Mouse (Mus musculus) T-cell, adult 2 months (primary cell): Measurements from ENCODE around the gene Tpr.

ENCODE experiments used
- DNase-seq: peaks from one replicate; pipeline ENCODE4 v3.0.0; 2022; ENCODE audit warnings: low spot score

Gene Tpr

DNA sequence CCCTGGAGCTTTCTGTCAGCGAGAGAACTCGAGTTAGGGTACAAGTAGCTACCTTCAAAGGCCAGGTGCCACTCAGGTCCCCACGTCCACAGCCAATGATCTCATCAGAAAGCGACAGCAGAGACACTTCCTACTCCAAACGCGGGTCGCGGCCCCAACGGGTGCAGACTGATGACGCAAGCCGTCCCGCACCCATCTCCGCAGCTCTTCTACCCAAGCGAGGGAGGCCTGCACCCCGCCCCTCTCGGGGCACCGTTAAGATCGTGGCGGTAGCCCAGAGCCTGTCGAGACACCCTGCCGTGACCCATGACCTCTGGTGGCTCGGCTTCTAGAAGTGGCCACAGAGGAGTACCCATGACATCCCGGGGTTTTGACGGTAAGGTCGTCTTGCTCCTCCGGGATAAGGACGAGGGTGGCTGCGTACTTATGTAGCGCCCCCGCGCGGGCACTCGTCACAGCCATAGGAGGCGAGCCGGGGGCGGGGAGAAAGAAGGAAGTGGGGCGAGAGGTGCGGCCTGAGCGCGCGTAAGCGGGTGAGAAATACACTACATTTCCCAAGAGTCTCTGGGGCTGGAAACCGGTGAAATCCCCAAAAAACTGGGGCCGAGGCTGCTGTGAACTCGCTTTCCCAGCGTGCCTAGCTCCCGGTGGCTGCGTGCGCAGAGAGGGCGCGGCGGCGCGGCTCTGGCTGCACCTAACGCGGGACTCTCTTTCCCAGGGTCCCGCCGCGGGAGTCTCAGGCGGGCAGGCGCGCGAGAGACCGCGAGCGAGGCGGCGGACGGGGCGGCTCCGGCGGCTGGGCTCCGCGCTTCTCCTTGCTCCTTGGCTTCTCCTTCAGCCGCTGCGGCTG is at the start of gene Tpr, which contains the start of gene Odr4:
TSS of gene Tpr (plus strand) at position 201 of the 850 bp plus-strand sequence.
TSS of gene Odr4 (minus strand) at position 443 of the 850 bp plus-strand sequence.
- peak; percentile 99 for DNase-seq

DNA sequence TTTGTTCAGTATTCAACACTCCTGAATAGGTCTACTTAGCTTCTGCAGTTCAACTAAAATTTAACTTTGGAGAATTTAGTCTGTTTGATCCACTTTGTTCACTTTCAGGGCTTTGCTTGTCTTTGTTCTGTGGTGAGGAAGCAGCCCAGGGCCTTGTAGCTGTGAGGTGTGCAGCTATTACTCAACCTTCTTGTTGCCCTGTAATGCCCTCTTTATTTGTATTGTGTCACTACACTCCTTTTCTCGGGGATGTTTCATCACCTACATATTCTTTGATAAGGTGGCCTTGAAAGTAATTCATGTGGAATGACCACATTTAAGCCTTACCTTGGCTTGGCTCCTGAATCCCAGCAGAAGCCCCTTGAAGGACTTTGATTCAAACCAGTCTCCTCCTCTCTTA is 31.8 kb upstream of the Tpr start:
- no peak for DNase-seq

DNA sequence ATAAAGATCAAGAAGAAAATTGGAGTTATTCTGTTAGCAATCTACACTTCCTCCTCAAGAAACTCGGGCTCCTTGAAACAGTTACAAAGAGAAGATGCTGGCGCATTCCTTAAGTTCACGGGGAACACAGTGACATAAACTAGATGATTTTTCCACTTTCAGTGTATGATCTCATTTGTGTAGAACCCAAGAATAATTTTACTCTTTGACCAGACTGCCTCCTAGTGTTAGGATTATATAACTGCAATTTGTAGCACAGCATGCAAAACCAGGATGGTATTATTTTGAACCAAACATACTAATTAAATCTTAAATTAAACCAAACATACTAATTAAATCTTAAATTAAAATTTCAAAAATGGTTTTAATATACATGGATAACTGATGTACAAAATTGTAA is 19.7 kb upstream of the Tpr start:
- no peak for DNase-seq

DNA sequence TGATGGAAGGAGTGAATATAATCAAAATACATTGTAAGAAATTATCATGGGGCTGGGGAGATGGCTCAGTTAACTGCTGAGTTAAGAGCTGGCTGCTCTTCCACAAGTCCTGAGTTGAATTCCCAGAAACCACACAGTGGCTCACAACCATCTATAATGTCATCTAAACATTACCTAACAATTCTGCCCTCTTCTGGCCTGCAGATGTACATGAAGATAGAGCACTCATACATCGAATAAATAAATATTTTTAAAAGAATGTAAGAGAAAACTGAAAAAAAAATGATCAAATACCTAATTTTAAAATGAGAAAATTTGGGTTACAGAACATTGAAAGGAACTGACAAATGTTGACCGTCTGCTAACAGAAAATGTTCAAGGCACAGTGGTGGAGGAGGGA is 18.4 kb upstream of the Tpr start:
- no peak for DNase-seq

DNA sequence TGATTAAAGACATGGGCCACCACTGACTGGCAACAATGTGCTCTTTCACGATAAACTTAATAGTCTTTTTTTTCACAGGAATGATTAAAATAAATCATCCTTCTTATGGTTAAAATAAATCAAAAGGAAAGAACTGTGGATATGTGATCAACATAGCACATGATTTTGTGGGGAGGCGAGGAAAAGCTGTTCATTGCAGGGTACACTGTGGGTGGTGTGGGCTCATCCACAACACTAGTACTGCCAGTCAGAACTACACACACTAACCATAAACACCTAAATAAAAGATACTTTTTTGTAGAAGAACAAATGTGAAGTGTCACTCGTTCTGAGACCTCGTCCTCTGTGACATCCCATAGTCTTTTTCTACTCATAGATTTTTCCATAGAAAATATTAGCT is 8.5 kb upstream of the Tpr start:
- DNase-seq: no peak

DNA sequence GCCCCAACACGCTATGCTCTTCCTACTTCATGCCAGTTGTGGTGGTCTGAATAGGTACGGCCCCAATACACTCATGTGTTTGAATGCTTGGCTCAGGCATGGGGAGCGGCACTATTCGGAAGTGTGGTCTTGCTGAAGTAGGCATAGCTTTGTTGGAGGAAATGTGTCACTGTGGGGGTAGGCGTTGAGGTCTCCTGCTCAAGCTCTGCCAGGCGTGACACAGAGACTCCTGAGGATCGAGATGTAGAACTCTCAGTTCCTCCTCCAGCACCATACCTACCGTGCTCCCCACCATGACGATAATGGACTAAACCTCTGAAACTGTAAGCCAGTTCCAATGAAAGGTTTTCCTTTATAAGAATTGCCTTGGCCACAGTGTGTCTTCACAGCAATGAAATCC is 5.1 kb upstream of the Tpr start:
- DNase-seq: no peak

DNA sequence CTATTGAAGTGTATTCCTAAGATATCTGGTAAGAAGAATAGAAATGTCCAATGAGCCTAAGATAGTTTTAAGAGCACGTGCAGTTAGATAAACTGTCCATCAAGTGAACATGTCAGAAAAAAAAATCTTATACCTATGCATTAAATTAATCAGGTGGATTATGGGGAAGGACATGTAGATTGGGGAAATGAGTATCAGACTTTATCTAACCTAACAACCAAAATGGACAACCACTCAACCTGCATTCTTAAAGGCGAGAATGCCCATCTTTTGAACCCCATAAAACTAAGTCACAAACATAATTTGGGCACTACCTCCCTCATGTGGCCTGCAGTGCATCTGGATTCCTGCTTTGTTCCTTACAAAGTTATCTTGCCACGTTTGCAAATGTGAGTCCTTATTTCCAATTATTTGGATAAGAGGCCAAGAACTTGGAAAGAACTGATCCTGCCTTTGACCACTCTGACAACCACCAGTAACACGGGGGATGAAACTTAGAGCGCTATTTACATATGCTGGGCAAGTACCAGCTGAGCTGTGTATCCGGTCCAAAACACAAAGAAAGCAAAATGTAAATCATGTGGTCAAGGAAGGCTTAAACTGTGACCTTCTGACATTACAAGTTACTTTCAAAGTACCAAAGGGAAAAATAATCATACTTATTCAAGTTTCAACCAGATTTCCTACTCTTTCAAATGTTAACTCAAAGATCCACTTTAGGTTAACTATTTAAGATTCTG is 3.1 kb upstream of the Tpr start:
- no peak for DNase-seq

DNA sequence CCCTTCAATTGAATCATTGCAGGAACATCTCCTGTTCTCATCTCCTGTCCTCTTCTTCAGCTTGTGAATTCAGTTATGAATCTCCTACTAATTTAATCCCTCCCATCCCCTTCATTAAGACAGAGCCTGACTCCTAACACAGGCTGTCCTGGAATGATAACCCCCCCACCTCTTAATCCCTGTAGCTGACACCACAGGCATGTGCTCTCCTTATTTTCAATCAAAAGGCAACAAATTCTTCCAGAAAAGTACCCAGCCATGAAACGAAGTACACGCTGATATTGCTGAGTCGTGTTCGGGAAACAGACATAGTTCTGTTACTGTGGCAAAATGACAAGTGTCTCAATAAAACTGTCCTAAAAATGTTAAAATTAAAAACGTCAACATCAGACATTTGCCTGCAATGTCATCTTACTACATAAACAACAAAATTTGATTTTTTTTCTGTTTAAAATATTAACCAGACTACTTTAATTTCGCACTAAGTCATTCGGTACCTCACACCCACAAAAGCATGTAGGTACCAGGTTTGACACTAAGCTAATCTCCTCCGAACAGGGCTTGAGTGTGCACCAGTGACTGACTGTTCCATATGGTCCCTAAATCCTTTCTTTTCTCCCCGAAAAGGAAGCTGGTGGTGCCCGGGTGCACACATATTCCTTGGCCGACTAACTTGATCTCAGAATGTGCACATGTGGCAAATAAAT is 554 bp upstream of the Tpr start:
- no peak for DNase-seq

DNA sequence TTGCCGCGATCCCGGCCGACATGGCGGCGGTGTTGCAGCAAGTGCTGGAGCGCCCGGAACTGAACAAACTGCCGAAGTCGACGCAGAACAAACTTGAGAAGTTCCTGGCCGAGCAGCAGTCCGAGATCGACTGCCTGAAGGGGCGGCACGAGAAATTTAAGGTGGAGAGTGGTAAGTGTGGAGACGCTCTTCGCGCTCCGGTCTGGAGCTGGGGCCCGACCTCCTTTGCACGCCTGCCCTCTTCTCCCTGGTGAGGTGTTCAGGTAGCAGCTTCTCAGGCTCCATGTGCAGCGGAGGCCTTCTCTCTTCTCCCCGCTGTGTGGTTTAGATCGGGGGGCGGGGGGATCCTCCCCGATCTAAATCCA is 832 bp downstream of the Tpr start:
- no peak for DNase-seq

DNA sequence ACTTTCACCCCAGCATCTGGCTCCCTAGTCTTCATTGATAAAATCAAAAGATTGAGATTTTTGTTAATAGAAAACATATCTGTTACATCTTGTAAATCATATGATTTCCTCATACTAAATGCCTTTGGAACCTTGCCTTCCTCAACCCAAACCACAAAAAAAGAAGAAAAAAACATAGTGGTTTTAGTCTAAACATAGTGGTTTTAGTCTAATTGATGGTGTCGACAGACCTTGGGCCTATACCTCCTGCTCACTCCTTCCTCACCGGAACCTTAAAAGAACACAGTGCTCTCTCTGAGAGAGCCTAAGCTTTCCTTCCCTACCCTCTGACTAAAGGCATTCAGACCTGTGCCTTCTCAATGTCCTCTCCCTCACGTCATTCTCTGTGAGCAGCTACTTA is 3.4 kb downstream of the Tpr start:
- DNase-seq: peak; percentile 25

DNA sequence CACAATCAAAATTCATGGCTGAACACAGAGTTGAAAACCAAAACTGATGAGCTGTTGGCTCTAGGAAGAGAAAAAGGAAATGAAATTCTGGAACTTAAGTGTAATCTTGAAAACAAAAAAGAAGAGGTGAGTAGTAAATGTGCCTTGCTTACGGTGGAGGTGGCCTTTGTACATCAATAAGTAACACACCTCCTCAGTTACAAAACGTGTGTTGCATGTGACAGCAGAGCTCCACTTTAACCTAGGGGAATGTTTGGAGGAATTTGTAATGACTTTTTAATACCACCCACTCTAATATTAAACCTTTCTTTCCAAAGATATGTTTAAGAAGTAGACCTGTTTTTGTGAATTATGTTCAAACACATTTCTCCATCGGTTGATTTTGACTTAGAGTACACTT is 11.3 kb downstream of the Tpr start:
- DNase-seq: no peak

DNA sequence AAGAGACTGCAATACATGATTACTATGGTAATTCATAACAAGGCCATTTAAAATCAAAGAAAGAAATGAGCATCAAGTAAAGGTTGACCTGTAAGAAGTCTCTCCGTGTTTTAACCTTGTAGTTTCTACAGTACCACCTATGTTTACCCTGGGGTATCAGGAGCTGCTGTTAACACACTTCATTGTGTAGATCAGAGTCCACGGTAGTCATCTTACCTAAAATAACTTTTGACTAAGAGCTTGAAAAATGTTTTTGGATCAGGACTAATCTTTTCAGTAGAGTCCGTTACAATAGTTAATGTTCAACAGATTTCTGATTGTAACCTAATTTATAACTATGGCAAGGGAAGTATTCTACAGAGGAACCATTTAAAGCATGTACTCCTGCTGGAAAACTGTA is 11.9 kb downstream of the Tpr start:
- DNase-seq: no peak

DNA sequence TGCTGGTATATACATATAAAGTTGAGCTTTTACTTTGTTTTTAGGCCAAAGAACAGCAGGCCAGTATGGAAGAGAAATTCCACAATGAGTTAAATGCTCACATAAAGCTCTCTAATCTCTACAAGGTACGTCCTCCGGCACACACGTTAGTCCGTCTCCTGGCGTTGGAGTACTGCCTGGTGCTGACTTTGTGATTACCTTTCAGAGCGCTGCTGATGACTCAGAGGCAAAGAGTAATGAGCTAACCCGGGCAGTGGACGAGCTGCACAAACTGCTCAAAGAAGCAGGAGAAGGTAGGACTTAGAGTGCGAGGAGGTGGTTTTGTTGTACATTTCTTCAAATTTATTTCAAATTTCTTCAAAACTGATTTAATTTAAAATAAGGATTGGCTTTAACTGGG is 14.6 kb downstream of the Tpr start:
- DNase-seq: no peak

DNA sequence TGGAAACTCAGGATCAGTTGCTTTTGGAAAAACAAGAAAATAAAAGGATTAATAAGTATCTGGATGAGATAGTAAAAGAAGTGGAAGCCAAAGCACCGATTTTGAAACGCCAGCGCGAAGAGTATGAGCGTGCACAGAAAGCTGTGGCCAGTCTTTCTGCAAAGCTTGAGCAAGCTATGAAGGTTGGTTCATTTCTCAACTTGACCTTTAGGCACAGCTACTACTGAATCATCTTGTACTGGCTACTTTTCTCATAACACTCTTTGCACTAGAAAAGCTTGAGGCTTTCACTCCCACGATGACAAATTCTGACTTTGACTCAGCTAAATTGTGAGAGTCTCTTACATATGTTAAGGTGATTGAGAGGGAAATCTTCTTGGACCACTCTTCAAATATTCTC is 17.4 kb downstream of the Tpr start:
- no peak for DNase-seq

DNA sequence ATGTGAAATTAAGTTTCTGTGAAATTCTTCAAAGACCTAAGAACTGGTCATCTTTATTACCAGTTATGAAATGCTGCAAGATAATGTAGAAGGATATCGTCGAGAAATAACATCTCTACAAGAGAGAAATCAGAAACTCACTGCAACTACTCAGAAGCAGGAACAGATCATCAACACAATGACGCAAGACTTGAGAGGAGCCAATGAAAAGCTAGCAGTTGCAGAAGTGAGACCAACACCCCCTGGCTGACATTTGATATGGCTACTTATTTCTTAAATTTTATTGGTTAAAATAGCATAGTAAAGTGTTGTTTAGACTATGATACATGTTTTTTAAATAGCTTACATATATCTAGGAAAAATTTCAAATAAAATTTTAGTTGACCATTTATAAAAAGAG is 23.4 kb downstream of the Tpr start:
- no peak for DNase-seq

DNA sequence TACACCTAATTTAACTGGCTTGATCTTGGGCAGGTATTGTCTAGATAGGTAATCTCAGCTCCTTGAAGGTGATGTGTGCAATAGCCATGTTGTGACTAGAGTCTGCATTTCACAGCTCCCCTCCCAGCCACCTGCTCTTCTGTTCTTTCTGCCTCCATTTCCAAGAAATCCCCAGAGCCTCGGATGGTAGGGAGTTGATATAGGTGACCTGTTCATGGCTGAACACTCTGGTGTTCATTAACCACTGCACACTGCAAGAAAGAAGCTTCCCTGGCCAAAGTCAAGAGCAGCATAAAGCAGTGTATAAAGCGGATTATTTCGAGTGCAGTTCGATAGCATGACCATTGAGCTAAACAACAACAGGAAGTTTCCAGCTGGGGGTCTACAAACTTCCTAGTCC is 25.8 kb downstream of the Tpr start:
- DNase-seq: no peak

DNA sequence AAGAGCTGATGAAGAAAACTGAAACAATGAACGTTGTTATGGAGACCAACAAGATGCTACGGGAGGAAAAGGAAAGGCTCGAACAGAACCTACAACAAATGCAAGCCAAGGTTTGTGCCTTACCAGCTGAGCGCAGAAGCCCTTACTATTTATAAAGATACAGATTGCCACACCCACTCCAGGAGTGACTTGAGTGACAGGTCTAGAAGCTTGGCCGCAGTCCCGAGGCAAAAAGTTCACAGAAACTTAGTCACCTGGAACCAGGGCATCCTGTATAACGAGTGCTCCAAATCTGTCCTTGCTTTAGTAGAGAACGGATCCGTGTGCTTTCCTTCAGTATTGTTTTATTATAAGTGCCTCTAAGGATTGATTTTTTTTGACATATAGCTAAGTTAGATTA is 33.0 kb downstream of the Tpr start:
- DNase-seq: no peak

DNA sequence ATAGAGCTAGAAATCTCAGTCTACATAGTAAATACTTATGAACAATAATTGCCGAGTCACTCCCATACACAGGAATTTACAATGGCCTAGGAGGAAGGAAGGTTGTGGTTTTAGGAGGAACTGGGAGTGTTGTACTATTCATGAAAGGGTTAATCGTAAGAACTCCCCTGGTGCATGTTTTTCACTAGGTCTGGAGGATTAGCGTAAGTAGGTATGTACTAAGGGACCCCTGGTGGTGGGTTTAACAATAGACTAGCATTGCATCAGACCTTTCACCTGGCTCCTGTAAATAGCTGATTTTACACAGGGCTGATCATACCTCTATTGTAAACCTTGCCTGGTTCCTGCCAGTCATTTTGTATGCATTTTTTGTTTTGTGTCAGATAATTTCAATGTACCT is 33.6 kb downstream of the Tpr start:
- no peak for DNase-seq

DNA sequence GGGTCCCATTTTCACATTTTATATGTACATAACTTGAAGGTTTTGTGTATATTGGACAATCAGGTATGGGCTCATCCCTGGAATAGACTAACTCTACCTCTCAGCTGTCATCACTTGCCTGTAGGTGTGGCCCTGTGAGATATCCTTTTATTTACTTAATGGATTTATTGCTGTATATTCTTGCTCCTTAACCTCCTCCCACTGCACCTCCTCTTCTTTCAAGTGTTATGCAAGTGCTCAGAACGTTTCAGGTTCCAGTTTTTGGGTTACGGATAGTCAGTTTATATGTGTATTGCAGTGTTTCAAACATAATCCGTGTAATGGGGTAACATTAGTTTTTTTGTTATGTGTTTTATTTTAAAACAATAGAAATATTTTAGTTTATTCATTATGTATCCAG is 46.0 kb downstream of the Tpr start:
- no peak for DNase-seq

DNA sequence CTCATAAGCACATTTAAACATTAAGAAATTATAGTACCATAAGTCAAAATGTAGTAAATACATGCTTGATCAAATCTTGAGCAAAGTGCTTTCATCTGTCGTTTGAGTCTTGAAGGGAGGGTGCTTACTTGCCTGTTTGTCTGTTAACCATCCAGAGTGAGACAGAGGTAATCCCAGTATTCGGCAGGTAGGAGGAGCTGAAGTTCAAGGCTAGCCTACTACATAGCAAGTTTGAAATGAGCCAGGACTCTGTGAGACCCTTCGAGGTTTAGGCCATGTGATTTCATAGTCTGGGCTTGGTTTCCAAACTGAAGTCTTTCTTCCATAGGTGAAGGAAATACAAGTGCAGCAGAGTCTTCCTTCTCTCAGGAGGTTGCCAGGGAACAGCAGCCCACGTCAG is 49.1 kb downstream of the Tpr start:
- DNase-seq: no peak

DNA sequence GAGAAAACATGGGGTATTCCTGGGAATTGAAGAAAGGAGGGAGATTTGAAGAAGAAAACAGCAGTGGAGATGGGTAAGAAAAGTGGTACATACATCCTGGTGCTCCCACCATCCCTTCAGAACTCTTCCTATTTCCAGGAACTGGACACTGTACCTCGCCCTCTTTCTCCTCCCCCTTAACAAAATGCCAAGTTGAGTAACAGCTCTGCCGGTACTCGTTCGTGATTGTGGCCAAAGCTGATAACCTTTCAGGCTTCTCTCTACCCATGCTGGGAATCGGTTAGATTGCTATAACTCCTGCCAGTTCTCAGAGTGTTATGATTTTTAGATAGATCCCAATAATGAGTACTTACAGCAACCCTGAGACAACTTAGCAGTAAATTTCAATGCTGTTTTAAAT is 66.3 kb downstream of the Tpr start:
- no peak for DNase-seq

DNA sequence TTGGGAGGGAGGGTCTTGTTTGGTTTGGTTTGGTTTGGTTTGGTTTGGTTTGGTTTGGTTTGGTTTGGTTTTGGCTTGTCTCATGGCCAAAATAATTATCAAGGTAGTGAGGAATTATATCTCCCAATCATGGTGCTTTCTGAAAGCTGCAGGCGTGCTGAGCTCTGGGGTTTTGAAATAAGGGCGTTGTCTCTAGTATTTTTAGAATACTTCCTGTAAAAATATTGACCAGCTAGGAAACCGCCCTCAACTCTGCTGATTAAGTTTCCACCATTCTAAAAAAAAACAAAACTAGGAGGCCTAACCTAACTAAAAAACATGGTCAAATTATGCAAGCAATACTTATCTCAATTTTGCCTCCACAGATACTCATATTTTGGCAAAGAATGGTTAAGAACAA is 67.0 kb downstream of the Tpr start:
- no peak for DNase-seq

DNA sequence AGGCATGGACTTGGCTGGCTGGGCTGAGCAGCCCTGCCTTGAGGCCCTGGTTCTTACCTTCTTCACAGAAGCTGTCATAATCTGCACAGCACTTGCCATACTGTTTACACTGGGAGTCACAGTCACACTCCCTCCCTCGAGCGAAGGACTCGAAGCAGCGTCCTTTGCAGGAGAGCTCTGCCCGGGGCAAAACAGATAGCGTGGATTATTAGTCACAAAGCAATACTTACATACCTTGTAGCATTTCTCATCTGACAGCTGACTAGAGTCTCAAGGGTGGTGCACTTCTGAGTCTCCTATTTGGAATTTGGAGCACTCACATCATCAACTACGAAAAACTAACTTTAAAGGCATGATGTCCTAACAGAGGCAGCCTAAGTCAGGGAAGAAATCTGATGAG is 68.0 kb downstream of the Tpr start:
- DNase-seq: no peak
